Mouse (Mus musculus) cerebellum, adult 8-10 months (tissue): ENCODE measurements around the gene Abcg4.
"Not testable (repeated sequence)": the region's sequence is repeated elsewhere in the genome, so short reads cannot be mapped to it uniquely, and the experiment has no call there.

Experiments
- DNase-seq: peaks from one replicate; pipeline ENCODE4 v3.0.0; 2022

The Abcg4 gene

DNA sequence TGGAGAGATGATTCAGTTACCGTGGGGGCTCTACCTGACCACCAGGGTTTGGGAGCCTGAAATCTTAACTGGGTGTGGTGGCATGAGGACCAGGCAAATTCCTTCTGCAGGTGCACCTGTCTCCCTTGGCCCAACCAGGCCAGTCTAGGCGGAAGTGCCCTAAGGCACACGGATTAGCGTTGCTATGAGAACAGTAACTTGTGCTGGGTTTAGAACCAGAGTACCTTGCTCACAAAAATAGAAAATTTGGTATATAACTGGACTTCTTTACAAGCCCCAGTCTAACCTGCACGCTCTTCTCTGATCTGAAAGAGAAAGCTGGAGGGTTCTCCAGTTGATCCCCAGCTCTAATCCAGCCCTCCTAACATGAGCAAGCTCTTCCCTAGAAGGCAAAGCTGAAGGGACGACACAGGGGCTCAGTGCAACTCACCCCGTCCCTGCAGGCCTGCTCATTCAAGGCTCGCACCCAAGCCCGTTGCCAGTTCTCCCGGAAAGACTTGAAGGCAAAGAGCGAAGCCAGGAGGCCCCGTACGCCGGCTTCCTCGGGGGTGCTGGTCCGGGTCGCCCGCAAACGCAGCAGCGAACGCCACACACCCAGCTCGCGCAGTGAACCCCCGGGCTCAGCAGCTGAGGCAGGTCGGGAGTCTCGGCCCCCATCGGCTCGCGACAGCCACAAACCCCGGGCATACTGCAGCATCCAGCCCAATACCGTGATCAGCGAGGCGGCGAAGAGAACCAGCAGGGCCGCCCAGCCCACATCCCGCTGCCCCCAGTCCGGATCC, 30.9 kb upstream of the Abcg4 start:
- no peak for DNase-seq

DNA sequence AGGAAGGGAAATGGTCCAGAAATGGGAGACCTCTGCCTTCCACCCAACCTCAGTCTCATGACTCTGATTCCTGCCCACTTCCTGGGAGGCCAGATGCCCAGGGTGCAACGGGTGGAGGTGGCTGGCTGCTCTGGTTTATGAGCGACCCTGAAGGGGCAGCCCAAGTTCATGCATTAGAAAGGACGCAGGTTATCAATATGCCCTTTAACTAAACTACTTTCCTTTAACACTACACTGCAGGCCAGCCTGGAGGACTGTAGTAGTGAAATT, 30.3 kb upstream of the Abcg4 start:
- no peak for DNase-seq

GRCm38 (mm10) chr9:44318076-44318825, 29.8 kb upstream of the Abcg4 start:
- DNase-seq, result no peak

- DNase-seq, result no peak
Measured at GRCm38 (mm10) chr9:44317452-44317851, 29.0 kb upstream of the Abcg4 start.

DNA sequence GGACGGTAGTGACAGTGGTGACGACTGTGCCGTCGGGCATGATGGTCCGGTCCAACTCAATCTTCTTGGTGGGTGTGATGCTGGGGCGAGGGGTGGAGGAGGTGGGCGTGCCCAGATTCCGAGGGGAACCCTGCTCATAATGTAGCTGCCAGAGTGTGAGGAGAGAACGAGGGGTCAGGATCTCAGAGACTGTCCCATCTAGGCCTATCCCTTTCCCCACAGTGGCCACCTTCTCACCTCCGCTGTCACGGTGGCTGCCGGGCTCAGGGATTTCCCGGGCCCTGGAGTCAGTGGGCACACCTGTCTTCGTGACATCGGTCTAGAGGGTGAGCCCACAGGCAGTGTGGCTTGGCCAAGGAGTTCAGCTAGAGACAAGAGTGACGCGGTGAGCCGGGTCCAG, 26.5 kb upstream of the Abcg4 start:
- no peak for DNase-seq

GRCm38 (mm10) chr9:44314257-44314547, 25.8 kb upstream of the Abcg4 start:
- no peak for DNase-seq

DNA sequence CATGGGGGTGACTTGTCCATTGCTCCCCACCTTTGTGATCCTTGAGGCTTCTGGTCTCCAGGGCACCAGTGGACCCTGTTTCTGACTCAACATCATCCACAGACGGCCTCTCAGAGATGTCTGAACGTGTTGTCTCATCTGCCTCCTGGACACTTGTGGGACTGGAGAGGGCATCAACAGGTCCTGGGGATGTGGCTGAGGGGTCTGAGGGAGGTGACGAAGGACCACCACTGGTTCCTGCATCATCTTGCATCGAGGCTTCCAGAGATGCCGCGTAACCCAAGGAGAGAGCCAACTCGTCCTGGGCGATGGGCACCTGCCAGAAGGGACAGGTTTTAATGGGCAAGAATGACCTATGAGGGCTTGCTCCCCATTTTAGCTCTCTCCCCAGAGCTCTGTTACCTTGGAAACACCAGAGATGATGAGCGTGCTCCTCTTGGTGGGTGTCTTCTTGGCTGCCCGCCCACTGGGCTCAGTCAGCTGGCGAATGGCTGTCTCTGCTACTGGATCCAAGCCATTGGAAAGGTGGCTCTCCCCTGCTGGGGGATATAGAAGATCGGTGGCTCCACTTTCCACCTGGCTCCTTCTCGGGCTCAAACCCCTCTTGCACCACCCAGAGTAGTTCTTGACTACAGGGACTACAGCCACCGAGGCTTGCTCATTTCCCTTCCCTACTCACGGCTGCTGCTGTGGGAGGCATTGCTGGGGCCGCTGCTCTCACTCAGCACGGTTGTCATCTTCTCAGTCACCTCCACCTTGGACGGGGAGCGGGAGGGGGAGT, 25.3 kb upstream of the Abcg4 start:
- DNase-seq, result no peak

GRCm38 (mm10) chr9:44311136-44312134, 23.0 kb upstream of the Abcg4 start:
- DNase-seq, result no peak

DNA sequence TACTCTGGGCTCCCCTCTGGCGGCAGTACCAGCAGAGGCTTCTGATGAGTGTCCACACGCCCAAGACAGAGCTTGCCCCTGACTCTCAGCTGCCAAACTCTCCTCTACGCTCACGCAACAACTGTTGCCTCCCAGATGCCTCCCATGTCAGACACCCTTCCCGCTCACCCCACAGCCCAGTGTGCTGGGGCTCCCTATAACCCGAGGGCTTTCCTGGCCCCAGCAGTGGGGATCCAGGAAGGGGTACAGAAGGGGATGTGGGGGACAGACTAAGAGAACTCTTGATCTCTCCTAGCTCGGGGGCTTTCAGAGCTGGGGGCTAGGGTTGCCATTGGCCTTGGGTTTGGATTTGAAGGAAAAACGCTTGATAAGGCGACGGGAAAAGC, 22.3 kb upstream of the Abcg4 start:
- no peak for DNase-seq

DNA sequence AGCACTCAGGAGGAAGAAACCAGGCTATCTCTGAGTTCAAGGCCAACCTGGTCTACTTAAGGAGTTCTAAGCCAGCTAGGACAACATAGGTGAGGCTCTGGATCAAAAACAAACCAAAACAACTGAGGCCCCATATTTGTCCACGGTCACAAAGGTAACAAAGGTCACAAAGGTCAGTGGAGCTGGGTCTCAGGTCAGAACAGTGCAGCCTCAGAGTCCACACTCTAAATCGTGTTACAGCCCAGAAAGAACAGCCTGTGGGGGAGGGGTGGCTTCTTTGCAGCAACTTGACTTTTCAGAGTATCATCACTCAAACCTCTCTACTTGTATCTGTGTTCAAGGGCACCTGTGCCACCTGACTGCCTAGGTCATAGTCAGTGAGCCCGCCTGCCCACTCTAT, 21.3 kb upstream of the Abcg4 start:
- DNase-seq, result no peak

DNA sequence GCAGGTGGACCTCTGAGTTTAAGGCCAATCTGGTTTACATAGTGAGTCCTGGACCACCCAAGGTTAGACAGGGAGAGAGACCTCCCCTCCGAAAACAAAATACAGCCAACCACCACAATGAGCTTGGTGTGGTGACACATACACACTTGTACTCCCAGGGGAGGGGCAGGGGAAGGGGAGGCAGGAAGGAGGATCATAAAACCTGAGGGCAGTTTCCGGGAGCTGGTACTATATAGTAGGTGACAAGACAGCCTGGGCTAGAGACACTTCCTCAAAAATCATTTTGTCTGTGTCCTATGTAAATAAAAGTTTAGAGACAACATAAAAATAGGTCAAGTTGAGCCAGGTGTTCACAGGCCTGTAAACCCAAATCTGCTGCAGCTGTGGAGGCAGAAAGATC, 18.8 kb upstream of the Abcg4 start:
- DNase-seq, result no peak

- DNase-seq, result no peak
Measured at GRCm38 (mm10) chr9:44306532-44306931, 18.1 kb upstream of the Abcg4 start.

GRCm38 (mm10) chr9:44305466-44306079, 17.2 kb upstream of the Abcg4 start, which contains the start of gene Hinfp:
Hinfp (minus strand) TSS chr9:44305671.
- peak; percentile 96 for DNase-seq

DNA sequence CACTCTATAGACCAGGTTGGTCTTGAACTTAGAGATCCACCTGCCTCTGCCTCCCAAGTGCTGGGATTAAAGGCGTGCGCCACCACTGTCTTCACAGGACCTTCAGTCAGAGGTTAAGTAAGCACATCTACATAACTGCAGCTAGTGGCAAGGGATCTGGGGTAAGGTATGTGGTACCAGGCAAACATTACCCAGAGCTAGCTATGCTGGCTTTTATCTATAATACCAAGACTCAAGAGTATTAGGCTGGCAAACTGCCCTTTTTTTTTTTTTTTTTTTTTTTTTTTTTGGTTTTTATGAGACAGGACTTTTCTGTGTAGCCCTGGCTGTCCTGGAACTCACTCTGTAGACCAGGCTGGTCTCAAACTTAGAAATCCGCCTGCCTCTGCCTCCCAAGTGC, 11.6 kb upstream of the Abcg4 start:
- DNase-seq, result not testable (repeated sequence)

DNA sequence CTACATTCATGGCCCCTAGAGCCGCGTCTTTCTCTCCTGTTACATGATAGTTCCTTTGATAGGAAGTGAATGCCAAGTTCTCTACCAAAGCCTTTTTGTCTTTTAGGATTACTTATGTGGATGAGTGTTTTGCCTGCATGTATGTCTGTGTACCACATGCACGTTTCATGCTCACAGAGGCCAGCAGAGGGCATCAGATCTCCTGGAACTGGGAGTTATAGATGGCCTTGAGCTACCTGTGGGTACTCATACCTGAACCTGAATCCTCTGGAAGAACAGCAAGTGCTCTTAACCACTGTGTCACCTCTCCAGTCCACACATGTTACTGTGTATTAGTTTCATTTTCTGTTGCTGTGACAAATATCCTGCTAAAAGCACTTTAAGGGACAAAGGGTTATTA, 4.1 kb upstream of the Abcg4 start:
- DNase-seq, result no peak

GRCm38 (mm10) chr9:44288959-44289291, 510 bp upstream of the Abcg4 start:
- no peak for DNase-seq

DNA sequence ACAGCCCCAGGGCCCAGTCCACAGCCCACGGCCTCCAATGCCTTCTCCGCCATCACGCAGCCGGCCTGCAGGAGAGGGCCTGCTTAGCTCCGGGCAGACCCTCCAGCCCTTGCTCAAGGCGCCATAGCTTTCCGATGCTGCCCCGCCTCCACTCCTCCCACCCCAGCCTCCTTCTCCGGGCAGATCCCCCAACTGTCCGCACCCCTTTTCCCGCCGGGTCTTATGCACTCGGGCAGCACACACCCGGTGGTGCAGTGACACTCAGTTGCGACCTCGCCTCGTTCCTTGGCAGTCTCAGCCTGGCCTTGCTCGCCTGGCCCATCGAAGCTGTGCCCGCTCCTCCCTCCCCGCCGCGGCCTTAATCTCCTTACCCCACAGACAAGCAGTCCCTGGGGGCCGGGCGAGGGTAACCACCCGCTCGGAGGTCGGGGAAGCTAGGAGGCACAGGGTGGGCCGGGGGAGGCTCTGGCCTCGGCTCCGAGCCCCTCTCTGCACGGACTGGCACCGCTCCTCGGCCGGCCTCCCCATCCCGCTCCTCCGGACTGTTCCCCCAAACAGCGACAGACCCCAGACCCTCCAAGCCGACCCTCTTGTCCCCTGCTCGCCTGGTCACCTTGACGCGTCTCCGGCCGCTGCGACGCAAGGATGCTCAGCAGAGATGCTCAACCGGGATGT, 877 bp downstream of the Abcg4 start:
- DNase-seq, result peak; percentile 45

- DNase-seq, result peak; percentile 32
Measured at GRCm38 (mm10) chr9:44287003-44287400, 1.4 kb downstream of the Abcg4 start.

- DNase-seq, result no peak
Measured at GRCm38 (mm10) chr9:44286256-44286850, 2.1 kb downstream of the Abcg4 start.

- DNase-seq, result no peak
Measured at GRCm38 (mm10) chr9:44283183-44283582, 5.2 kb downstream of the Abcg4 start.

- no peak for DNase-seq
Measured at GRCm38 (mm10) chr9:44269973-44270372, 18.4 kb downstream of the Abcg4 start.
